Mouse (Mus musculus) ES-Bruce4 (cell line): ENCODE measurements around the gene Lrrc52.

Source experiments
- CTCF ChIP-seq: IDR thresholded peaks from one replicate; pipeline ENCODE4 v1.8.1; 2011; ENCODE audit warnings: low read depth, low read length
- POLR2A ChIP-seq: IDR thresholded peaks from one replicate; pipeline ENCODE4 v1.8.1; 2011; ENCODE audit warnings: low read length; ENCODE audit not compliant: insufficient read depth

DNA sequence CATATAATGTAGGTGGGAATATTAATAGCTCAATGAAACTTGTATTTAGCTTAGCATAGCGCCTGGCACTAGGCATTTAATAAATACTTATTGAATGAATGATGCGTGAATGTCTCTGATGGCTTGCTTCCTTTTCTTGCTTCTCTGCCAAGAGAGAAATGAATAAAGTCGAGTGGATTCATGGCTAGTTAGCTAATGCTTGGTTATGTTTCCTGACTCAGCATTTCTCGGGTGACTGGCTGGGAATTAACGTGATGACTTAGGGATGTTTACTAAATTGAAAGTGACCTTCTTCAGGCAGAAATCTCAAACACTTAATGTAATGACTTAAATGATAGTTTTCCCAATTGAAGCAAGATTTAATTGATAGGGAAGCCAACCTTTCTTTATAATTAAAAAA, 1.3 kb upstream of the Lrrc52 start:
- TF ChIP-seq CTCF = no peak
- TF ChIP-seq POLR2A = no peak
